Mouse (Mus musculus) heart, embryonic 10.5 days (tissue): ENCODE results near the gene H2-K1. TPM values are rescaled to one million over a fixed set of nuclear protein-coding genes. Genes with fewer than 3 reads are reported as not detected.
"Not testable (repeated sequence)": the region's sequence is repeated elsewhere in the genome, so short reads cannot be mapped to it uniquely, and the experiment has no call there.

Source experiments
- DNase-seq: peaks from one replicate; pipeline ENCODE4 v3.0.0-alpha.2; 2017; ENCODE audit warnings: low spot score
- H3K27ac ChIP-seq: fragments of 300-500 bp; sonication (generic); 2 replicates; pipeline ENCODE4 v1.5.1; 2016; ENCODE audit warnings: mild to moderate bottlenecking
- H3K27me3 ChIP-seq: fragments of 300-500 bp; sonication (generic); 2 replicates; pipeline ENCODE4 v1.6.1; 2016; ENCODE audit warnings: mild to moderate bottlenecking; ENCODE audit not compliant: poor library complexity, insufficient read depth, severe bottlenecking
- H3K36me3 ChIP-seq: fragments of 300-500 bp; sonication (generic); 2 replicates; pipeline ENCODE4 v1.6.1; 2016; ENCODE audit warnings: mild to moderate bottlenecking, moderate library complexity
- H3K4me1 ChIP-seq: fragments of 300-500 bp; sonication (generic); 2 replicates; pipeline ENCODE4 v1.6.1; 2016; ENCODE audit warnings: mild to moderate bottlenecking
- H3K4me3 ChIP-seq: fragments of 300-500 bp; sonication (generic); 2 replicates; pipeline ENCODE4 v1.5.1; 2016; ENCODE audit warnings: mild to moderate bottlenecking, moderate library complexity
- H3K9me3 ChIP-seq: fragments of 300-500 bp; sonication (generic); 2 replicates; pipeline ENCODE4 v1.6.1; 2016; ENCODE audit warnings: mild to moderate bottlenecking, moderate library complexity
- WGBS: fragments of 180-500 bp; shearing (Covaris S2); methylation state at CpG from one replicate; pipeline ENCODE4 v1.1.7; 2016; 5-methylcytosine and 5-hydroxymethylcytosine counted together
- polyA plus RNA-seq: library from polyadenylated mRNA; unstranded; fragments of >200 nt; fragmentation: Nextera tagmentation; extraction: Ambion mirVana; gene quantifications from 2 replicates; pipeline ENCODE4 v1.2.1, GENCODE M21; 2016

Gene H2-K1
- polyA plus RNA-seq, 1 experiment from 2014 or later: 16.2 TPM

DNA sequence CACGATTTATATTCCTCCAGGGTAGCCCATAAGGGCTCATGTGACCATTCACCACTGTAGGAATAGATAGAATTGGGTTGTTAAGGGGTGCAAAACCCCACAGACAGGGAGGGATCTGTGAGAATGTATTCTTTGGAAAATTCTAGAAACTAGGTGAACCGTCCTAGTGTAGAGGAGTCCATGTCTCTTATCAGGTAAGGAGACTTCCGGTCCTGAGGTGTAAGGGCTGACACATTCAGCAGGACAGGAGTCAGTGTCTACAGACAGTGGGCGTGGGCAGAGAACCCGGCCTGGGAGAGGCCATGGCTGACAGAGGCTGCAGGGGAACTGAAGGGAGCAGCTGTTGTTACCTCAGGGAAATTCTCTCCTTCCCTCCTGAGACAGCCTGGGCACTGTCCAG is 1.4 kb downstream of the H2-K1 start:
- not testable (repeated sequence) for H3K27ac ChIP-seq, H3K9me3 ChIP-seq, H3K4me3 ChIP-seq, H3K36me3 ChIP-seq
- Histone ChIP-seq H3K27me3 (peaks cover 60% of the 10 kb centered on the region), H3K4me1 (peaks cover 11% of the 10 kb centered on the region)
- DNase-seq: peak; percentile 53
- 49% methylated on average over 5 of the region's 5 CpGs for WGBS

DNA sequence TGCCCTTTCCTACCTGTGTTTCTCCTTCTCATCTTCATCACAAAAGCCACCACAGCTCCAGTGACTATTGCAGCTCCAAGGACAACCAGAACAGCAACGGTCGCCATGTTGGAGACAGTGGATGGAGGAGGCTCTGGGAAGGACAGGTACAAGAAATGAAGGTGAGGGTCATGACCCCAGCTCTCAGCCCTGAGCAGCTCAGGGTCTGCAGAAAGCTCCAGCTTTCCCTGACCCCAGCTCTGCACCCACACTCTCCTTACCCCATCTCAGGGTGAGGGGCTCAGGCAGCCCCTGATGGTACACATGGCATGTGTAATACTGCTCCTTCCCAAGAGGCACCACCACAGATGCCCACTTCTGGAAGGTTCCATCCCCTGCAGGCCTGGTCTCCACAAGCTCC is 3.1 kb downstream of the H2-K1 start:
- Histone ChIP-seq H3K27me3 (peaks cover 57% of the 10 kb centered on the region), H3K4me1 (peaks cover 11% of the 10 kb centered on the region)
- not testable (repeated sequence) for H3K36me3 ChIP-seq, H3K4me3 ChIP-seq, H3K9me3 ChIP-seq, H3K27ac ChIP-seq
- DNase-seq: peak; percentile 54
- WGBS: 82% methylated on average over 2 of the region's 2 CpGs

DNA sequence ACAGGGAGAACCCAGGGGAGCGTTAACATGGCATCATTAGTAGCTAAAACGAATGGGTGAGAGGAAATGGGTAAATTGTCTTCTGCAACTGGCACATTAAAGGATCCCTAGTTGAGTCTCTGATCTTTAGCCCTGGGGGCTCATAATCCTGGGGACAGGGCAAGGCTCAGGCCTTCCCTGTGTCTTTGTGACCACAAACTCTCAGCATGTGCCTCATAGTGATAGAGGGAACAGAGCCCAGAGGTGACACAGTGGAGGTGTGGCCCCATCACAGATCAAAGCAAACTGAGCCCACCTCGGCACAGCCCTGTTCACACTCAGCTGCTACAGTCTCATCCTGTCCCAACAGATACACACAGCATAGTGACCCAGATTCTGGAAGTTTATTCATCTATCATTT is 4.5 kb downstream of the H2-K1 start:
- DNase-seq: no peak
- Histone ChIP-seq H3K9me3 (no peaks in the 10 kb centered on the region), H3K4me3 (no peak overlapping the region), H3K27me3 (peaks cover 43% of the 10 kb centered on the region), H3K36me3 (no peaks in the 10 kb centered on the region), H3K27ac (no peak overlapping the region), H3K4me1 (peaks cover 11% of the 10 kb centered on the region)
- whole genome bisulfite sequencing: 37% methylated on average over 3 of the region's 3 CpGs

DNA sequence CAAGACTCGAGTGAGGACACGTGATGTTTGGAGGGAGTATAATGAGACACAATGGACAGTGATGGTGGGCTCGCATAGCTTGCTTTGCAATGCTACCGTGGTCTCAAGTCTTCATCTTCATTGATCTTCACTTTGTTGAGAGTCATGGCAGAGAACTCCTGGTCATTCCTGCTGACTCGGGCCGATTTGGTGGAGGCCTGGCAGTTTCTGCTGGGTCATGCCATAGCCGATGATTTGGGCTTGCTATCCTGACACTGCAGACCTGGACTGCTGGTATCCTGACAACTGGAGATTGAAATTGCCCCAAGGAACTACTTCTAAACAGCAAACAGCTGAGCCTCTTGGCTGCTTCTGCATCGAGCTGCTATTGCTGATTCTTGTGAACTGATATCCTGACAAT is 5.2 kb downstream of the H2-K1 start:
- peaks cover 36% of the 10 kb centered on the region for H3K27me3 ChIP-seq
- peaks cover 5% of the 10 kb centered on the region for H3K4me1 ChIP-seq
- WGBS: 82% methylated on average over 8 of the region's 8 CpGs
- no peak overlapping the region for H3K27ac ChIP-seq
- no peaks in the 10 kb centered on the region for H3K9me3 ChIP-seq
- no peak for DNase-seq
- no peaks in the 10 kb centered on the region for H3K36me3 ChIP-seq
- H3K4me3 ChIP-seq: no peak overlapping the region

DNA sequence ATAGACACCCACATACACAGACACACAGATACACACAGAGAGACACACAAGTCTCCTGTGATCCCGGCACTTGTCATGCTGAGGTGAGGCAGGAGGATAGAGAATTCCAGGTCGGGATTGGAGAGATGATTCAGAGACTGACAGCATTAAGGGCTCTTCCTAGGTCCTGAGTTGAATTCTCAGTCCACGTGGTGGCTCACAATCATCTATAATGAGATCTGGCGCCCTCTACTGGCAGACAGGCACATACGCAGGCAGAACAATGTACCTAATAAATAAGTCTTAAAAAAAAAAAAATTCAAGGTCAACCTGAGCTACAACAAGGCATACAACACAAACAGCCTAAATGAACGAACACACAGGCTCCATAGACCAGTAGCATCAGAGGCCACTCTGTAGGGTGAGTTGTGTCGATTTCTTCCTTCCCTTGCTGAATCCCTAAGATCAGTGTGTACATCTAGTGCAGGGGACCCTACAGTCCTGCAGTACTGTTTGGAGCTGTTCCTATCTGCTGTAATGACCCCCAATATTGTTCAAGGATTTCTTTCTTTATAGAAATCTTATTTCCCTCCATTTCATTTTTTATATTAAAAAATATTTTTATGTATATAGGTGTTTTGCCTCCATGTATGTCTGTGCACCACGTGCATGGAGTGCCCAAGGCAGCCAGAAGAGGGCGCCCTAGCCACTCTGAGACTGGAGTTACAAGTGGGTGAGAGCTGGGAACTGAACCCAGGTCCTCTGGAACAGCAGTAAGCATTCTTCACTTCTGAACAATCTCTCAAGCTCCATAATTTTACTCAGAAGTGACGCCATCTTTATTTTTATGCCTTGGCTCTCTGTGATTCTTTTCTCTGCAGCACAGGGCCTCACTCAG is 8.1 kb downstream of the H2-K1 start:
- no peak for DNase-seq
- H3K4me1 ChIP-seq: no peaks in the 10 kb centered on the region
- no peaks in the 10 kb centered on the region for H3K36me3 ChIP-seq
- no peak overlapping the region for H3K4me3 ChIP-seq
- WGBS: 31% methylated on average over 10 of the region's 10 CpGs
- no peaks in the 10 kb centered on the region for H3K9me3 ChIP-seq
- no peak overlapping the region for H3K27ac ChIP-seq
- H3K27me3 ChIP-seq: peaks cover 8% of the 10 kb centered on the region; the same call in 1 of the 2 replicates

DNA sequence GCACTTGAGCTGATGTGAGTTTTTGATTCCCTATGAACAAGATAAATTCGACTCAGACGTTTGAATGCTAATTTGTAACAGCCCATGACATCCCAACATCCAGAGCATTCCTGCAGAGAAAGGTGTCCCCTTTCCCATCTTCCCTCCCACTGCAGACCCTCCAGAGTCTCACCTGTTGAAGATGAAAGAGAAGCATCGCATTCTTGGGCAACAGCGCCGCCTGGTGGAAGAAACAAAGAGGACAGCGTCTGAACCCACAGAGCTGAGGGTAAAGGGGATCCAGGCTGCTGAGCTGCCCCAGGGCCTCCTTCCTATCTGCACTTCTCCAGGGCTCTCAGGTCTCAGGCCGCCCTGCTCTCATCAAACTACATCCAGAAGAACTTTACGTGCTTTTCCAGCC is 18.0 kb downstream of the H2-K1 start:
- not testable (repeated sequence) for H3K4me3 ChIP-seq, DNase-seq
- peaks cover 36% of the 10 kb centered on the region for H3K27me3 ChIP-seq

DNA sequence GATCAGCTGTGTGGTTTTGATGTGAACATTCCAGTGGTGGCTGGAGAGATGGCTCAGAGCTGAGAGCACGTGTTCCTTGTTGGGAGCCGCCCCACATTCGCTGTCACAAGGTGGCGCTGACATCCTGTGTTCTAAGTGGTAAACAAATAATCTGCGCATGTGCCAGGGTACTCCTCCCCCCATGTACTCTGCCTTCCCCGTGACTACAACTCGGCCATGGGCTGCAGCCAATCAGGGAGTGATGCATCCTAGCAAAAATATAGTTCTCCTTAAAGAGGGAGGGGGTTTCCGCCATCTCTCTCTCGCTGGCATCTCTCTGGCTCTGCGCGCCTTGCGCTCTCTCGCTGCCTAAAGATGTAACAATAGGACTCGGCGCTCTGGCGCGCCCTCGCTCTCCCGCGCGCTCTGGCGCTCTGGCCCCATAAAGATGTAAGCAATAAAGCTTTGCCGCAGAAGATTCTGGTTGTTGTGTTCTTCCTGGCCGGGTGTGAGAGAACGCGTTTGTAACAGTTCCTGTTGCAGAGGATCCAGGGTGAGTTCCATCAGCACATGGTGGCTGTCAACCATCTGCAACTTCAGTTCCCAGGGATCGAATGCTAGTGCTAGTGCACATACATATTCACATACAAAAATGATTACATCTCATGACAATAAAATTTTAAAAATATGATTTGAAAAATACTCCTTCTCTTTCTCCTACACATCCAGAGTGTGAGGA is 18.8 kb downstream of the H2-K1 start:
- DNase-seq: peak; percentile 97

More for the DNA sequence above, 18.0 kb downstream of the H2-K1 start:
- H3K9me3 ChIP-seq, H3K27ac ChIP-seq, H3K36me3 ChIP-seq: not testable (repeated sequence)
- WGBS: 12% methylated on average over 8 of the region's 8 CpGs
- peaks cover 27% of the 10 kb centered on the region for H3K4me1 ChIP-seq

DNA sequence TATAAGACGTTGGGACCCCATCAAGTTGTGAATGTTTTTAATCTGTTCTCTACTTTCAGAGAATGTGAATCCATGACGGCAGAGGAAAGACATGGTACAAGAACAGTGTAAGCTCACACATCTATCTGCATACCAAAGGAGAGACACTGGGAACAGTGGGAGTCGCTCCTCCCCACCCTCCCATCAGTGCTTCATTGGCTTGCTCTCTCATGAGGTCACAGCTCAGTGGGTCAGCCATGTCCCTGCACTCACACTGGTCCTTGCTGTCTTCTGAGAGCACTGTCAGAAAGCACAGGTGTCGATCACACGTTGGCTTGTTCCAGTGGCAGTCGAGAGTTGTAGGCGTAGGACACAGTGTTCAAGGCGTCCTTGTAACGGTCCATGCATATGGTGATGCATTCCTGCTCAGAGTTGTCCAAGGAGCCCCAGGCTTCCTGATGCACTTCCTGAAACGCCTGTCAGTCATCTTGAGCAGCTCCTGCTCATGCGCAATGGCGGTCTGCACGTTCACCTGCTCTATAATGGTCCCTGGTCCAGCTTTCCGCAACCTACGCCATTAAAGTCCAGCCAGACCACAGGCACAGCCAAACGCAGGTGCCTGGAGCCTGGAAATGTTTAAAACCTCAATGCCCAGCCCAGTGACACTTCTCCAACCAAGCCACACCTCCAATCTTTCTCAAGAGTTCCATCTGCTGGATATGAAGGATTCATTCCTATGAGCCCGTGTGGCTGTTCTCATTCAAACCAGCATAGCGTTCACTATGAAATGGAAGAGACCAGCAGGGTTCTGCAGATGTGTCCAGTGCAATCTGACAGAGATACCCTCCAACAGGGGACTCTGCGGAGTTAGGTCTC is 19.7 kb downstream of the H2-K1 start:
- WGBS: 76% methylated on average over 19 of the region's 19 CpGs
- Histone ChIP-seq H3K9me3 (no peaks in the 10 kb centered on the region), H3K36me3 (no peaks in the 10 kb centered on the region), H3K27ac (peak overlapping the region; percentile 47; the same call in 1 of the 2 replicates), H3K4me1 (peaks cover 27% of the 10 kb centered on the region), H3K4me3 (no peak overlapping the region), H3K27me3 (peaks cover 52% of the 10 kb centered on the region)
- DNase-seq: no peak

More for the DNA sequence above, 18.8 kb downstream of the H2-K1 start:
- H3K36me3 ChIP-seq, H3K9me3 ChIP-seq: not testable (repeated sequence)
- Histone ChIP-seq H3K27ac (peak overlapping the region; percentile 80; the same call in 1 of the 2 replicates), H3K27me3 (peaks cover 44% of the 10 kb centered on the region), H3K4me1 (peaks cover 27% of the 10 kb centered on the region), H3K4me3 (peak overlapping the region; percentile 63)
- WGBS: 1% methylated on average over 27 of the region's 27 CpGs

DNA sequence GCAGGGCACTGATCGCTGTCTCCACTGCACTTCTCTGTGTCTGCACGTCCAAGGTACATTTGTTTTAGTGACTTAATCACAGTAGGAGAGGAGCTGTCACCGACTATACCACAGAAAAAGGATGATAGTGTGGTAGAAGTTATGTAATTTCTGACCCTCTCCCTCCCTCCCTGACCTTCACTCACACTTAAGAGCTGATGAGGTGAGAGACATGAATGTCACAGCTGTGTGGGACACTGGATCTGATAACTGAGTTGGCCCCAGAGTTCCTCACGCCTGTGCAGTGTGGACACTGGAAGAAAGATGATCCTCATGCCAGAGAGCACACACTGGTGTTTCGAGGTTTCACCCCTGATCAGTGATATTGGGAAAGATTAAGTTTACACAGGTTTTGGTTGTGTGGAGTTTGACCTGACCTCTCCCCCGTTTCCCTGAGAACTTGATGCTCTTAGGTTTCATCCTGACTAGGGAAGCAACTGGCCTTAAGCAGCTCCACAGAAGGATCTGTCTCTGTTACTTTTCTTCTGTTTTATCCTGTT is 20.6 kb downstream of the H2-K1 start:
- 64% methylated on average over 6 of the region's 6 CpGs for WGBS
- DNase-seq: no peak
- Histone ChIP-seq H3K4me3 (no peak overlapping the region), H3K27ac (no peak overlapping the region), H3K9me3 (no peaks in the 10 kb centered on the region), H3K36me3 (no peaks in the 10 kb centered on the region), H3K27me3 (peaks cover 54% of the 10 kb centered on the region), H3K4me1 (peaks cover 27% of the 10 kb centered on the region)

DNA sequence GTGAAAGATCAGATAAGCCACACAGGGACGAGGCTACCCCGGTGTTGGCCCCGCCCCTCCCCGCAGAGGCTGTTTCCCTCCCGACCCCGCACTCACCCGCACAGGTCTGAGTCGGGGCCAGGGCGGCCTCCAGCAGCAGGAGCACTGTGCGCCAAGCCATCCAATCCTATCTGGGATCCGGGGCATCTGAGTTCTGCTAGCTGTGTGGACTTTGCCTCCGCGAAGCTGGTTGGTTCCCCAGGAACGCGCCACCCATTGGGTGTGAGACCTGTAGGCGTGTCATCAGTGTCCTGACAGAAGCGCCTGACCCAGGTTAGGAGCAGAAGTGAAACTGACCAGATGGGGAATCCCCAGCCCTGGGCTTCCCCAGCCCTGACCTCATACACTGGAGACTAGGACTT is 21.5 kb downstream of the H2-K1 start:
- H3K27me3 ChIP-seq: peaks cover 54% of the 10 kb centered on the region

DNA sequence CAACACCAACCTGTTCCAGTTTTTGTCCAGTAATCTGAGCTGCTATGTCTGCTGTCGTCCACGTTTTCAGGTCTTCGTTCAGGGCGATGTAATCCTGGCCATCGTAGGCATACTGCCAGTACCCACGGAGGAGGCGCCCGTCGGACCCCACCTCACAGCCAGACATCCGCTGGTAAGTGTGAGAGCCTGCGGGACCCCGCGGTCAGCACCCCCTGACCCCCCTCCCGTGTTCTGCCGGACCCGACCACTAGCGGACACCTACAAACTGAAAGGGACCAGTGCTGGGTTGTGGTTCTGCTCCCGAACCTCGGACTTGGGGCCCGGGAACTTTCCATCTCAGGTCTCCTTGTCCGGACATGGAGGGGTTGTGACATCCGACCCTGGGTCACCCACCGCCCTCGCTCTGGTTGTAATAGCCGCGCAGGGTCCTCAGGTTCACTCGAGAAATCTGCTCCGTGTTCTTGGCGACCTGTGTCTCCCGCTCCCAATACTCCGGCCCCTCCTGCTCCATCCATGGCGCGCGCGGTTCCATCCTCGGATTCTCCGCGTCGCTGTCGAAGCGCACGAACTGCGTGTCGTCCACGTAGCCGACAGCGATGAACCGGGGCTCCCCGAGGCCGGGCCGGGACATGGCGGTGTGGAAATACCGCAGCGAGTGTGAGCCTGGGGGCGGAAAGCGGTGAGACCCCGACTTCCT is 22.1 kb downstream of the H2-K1 start:
- WGBS: 2% methylated on average over 57 of the region's 57 CpGs
- Histone ChIP-seq H3K27ac (0 out of 2 replicates have a peak overlapping the region, but pooled peaks have one; percentile 57), H3K9me3 (no peaks in the 10 kb centered on the region), H3K4me3 (peak overlapping the region; percentile 55), H3K27me3 (peaks cover 54% of the 10 kb centered on the region), H3K4me1 (peaks cover 27% of the 10 kb centered on the region), H3K36me3 (no peaks in the 10 kb centered on the region)
- no peak for DNase-seq

More for the DNA sequence above, 21.5 kb downstream of the H2-K1 start:
- no peaks in the 10 kb centered on the region for H3K36me3 ChIP-seq
- under 1% methylated on average over 17 of the region's 17 CpGs for WGBS
- H3K27ac ChIP-seq: 0 out of 2 replicates have a peak overlapping the region, but pooled peaks have one; percentile 57
- H3K9me3 ChIP-seq: no peaks in the 10 kb centered on the region
- peaks cover 27% of the 10 kb centered on the region for H3K4me1 ChIP-seq
- DNase-seq: peak; percentile 90
- H3K4me3 ChIP-seq: peak overlapping the region; percentile 55

DNA sequence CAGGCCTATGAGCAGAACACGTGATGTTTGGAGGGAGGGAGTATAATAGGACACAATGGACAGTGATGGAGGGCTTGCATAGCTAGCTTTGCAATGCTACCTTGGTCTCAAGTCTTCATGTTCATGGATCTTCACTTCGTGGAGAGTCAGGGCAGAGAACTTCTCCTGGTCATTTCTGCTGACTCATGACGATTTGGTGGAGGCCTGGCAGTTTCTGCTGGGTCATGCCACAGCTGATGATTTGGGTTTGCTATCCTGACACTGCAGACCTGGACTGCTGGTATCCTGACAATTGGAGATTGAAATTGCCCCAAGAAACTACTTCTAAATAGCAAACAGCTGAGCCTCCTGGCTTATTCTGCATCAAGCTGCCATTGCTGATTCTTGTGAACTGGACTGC is 26.6 kb downstream of the H2-K1 start:
- Histone ChIP-seq H3K4me3 (no peak overlapping the region), H3K27me3 (peaks cover 32% of the 10 kb centered on the region), H3K27ac (no peak overlapping the region), H3K4me1 (peaks cover 10% of the 10 kb centered on the region), H3K36me3 (no peaks in the 10 kb centered on the region), H3K9me3 (no peaks in the 10 kb centered on the region)
- WGBS: 56% methylated on average over 3 of the region's 3 CpGs
- no peak for DNase-seq
